Mouse (Mus musculus): ENCODE measurements around the gene Gna13.

Gna13 gene

GRCm38 (mm10) chr11:109343558-109343957, 19.1 kb upstream of the Gna13 start:
- Histone ChIP-seq H3K9me3 (ENCODE audit: low read length) (no peaks in the 10 kb centered on the region), H3K27me3 (ENCODE audit: insufficient read depth, low read length) (no peaks in the 10 kb centered on the region; the same call in 1 of the 2 replicates), H3K4me3 (replicated peaks; ENCODE audit: low read length) (no peak overlapping the region), H3K4me1 (replicated peaks; ENCODE audit: low read depth, low read length) (peaks cover 26% of the 10 kb centered on the region), H3K36me3 (ENCODE audit: insufficient read depth, low read length) (no peaks in the 10 kb centered on the region)
- TF ChIP-seq POU5F1 (IDR thresholded peaks at IDR 0.05; ENCODE audit: borderline replicate concordance, low read length): no peak

GRCm38 (mm10) chr11:109343991-109344599, 18.5 kb upstream of the Gna13 start:
- peak; percentile 17 for TF ChIP-seq CTCF (conservative IDR thresholded peaks at IDR 0.05; ENCODE audit: low read length)
- no peak for TF ChIP-seq POU5F1 (IDR thresholded peaks at IDR 0.05; ENCODE audit: borderline replicate concordance, low read length)
- Histone ChIP-seq H3K4me1 (replicated peaks; ENCODE audit: low read depth, low read length) (peaks cover 27% of the 10 kb centered on the region), H3K9me3 (ENCODE audit: low read length) (no peaks in the 10 kb centered on the region), H3K4me3 (replicated peaks; ENCODE audit: low read length) (no peak overlapping the region), H3K27me3 (ENCODE audit: insufficient read depth, low read length) (no peaks in the 10 kb centered on the region; the same call in 1 of the 2 replicates), H3K36me3 (ENCODE audit: insufficient read depth, low read length) (no peaks in the 10 kb centered on the region)

- no peaks in the 10 kb centered on the region for H3K9me3 ChIP-seq (ENCODE audit: low read length)
- no peak overlapping the region for H3K4me3 ChIP-seq (replicated peaks; ENCODE audit: low read length)
- no peaks in the 10 kb centered on the region; the same call in 1 of the 2 replicates for H3K27me3 ChIP-seq (ENCODE audit: insufficient read depth, low read length)
- no peaks in the 10 kb centered on the region for H3K36me3 ChIP-seq (ENCODE audit: insufficient read depth, low read length)
- TF ChIP-seq POU5F1 (IDR thresholded peaks at IDR 0.05; ENCODE audit: borderline replicate concordance, low read length) (no peak), CTCF (conservative IDR thresholded peaks at IDR 0.05; ENCODE audit: low read length) (no peak), NANOG (IDR thresholded peaks at IDR 0.05; ENCODE audit: borderline replicate concordance, low read length) (no peak)
- H3K4me1 ChIP-seq (replicated peaks; ENCODE audit: low read depth, low read length): peaks cover 44% of the 10 kb centered on the region
Measured at GRCm38 (mm10) chr11:109347242-109347959, 15.2 kb upstream of the Gna13 start.

- no peaks in the 10 kb centered on the region for H3K36me3 ChIP-seq (ENCODE audit: insufficient read depth, low read length)
- peaks cover 48% of the 10 kb centered on the region for H3K4me1 ChIP-seq (replicated peaks; ENCODE audit: low read depth, low read length)
- no peak for TF ChIP-seq POU5F1 (IDR thresholded peaks at IDR 0.05; ENCODE audit: borderline replicate concordance, low read length)
- no peak for TF ChIP-seq NANOG (IDR thresholded peaks at IDR 0.05; ENCODE audit: borderline replicate concordance, low read length)
- TF ChIP-seq CTCF (conservative IDR thresholded peaks at IDR 0.05; ENCODE audit: low read length): no peak
Measured at GRCm38 (mm10) chr11:109348408-109348807, 14.2 kb upstream of the Gna13 start.

GRCm38 (mm10) chr11:109349652-109350316, 12.8 kb upstream of the Gna13 start:
- H3K4me3 ChIP-seq (replicated peaks; ENCODE audit: low read length): no peak overlapping the region

More at GRCm38 (mm10) chr11:109348408-109348807, 14.2 kb upstream of the Gna13 start:
- no peaks in the 10 kb centered on the region; the same call in 1 of the 2 replicates for H3K27me3 ChIP-seq (ENCODE audit: insufficient read depth, low read length)
- no peaks in the 10 kb centered on the region for H3K9me3 ChIP-seq (ENCODE audit: low read length)
- H3K4me3 ChIP-seq (replicated peaks; ENCODE audit: low read length): no peak overlapping the region

GRCm38 (mm10) chr11:109350317-109350714, 12.3 kb upstream of the Gna13 start:
- Histone ChIP-seq H3K36me3 (ENCODE audit: insufficient read depth, low read length) (no peaks in the 10 kb centered on the region), H3K4me1 (replicated peaks; ENCODE audit: low read depth, low read length) (peaks cover 50% of the 10 kb centered on the region), H3K27me3 (ENCODE audit: insufficient read depth, low read length) (no peaks in the 10 kb centered on the region; the same call in 1 of the 2 replicates), H3K4me3 (replicated peaks; ENCODE audit: low read length) (no peak overlapping the region), H3K9me3 (ENCODE audit: low read length) (no peaks in the 10 kb centered on the region)
- TF ChIP-seq POU5F1 (IDR thresholded peaks at IDR 0.05; ENCODE audit: borderline replicate concordance, low read length) (no peak), CTCF (conservative IDR thresholded peaks at IDR 0.05; ENCODE audit: low read length) (no peak), NANOG (IDR thresholded peaks at IDR 0.05; ENCODE audit: borderline replicate concordance, low read length) (no peak)

More at GRCm38 (mm10) chr11:109349652-109350316, 12.8 kb upstream of the Gna13 start:
- TF ChIP-seq CTCF (conservative IDR thresholded peaks at IDR 0.05; ENCODE audit: low read length) (no peak), NANOG (IDR thresholded peaks at IDR 0.05; ENCODE audit: borderline replicate concordance, low read length) (no peak), POU5F1 (IDR thresholded peaks at IDR 0.05; ENCODE audit: borderline replicate concordance, low read length) (no peak)
- Histone ChIP-seq H3K27me3 (ENCODE audit: insufficient read depth, low read length) (no peaks in the 10 kb centered on the region; the same call in 1 of the 2 replicates), H3K4me1 (replicated peaks; ENCODE audit: low read depth, low read length) (peaks cover 49% of the 10 kb centered on the region), H3K9me3 (ENCODE audit: low read length) (no peaks in the 10 kb centered on the region), H3K36me3 (ENCODE audit: insufficient read depth, low read length) (no peaks in the 10 kb centered on the region)

- TF ChIP-seq NANOG (IDR thresholded peaks at IDR 0.05; ENCODE audit: borderline replicate concordance, low read length) (no peak), POU5F1 (IDR thresholded peaks at IDR 0.05; ENCODE audit: borderline replicate concordance, low read length) (no peak), CTCF (conservative IDR thresholded peaks at IDR 0.05; ENCODE audit: low read length) (no peak)
- peaks cover 56% of the 10 kb centered on the region for H3K4me1 ChIP-seq (replicated peaks; ENCODE audit: low read depth, low read length)
- no peaks in the 10 kb centered on the region for H3K9me3 ChIP-seq (ENCODE audit: low read length)
- H3K36me3 ChIP-seq (ENCODE audit: insufficient read depth, low read length): no peaks in the 10 kb centered on the region
- no peak overlapping the region for H3K4me3 ChIP-seq (replicated peaks; ENCODE audit: low read length)
- no peaks in the 10 kb centered on the region; the same call in 1 of the 2 replicates for H3K27me3 ChIP-seq (ENCODE audit: insufficient read depth, low read length)
Measured at GRCm38 (mm10) chr11:109351489-109351888, 11.1 kb upstream of the Gna13 start.
